Mouse (Mus musculus): Measurements from ENCODE around the gene Bnip3. TPM values are rescaled to one million over a fixed set of nuclear protein-coding genes. Genes with fewer than 3 reads are reported as not detected.

Bnip3 gene
- 121 and 133 TPM in 2 replicates for polyA plus RNA-seq (2016; fragmentation: Nextera tagmentation; extraction: Ambion mirVana)

DNA sequence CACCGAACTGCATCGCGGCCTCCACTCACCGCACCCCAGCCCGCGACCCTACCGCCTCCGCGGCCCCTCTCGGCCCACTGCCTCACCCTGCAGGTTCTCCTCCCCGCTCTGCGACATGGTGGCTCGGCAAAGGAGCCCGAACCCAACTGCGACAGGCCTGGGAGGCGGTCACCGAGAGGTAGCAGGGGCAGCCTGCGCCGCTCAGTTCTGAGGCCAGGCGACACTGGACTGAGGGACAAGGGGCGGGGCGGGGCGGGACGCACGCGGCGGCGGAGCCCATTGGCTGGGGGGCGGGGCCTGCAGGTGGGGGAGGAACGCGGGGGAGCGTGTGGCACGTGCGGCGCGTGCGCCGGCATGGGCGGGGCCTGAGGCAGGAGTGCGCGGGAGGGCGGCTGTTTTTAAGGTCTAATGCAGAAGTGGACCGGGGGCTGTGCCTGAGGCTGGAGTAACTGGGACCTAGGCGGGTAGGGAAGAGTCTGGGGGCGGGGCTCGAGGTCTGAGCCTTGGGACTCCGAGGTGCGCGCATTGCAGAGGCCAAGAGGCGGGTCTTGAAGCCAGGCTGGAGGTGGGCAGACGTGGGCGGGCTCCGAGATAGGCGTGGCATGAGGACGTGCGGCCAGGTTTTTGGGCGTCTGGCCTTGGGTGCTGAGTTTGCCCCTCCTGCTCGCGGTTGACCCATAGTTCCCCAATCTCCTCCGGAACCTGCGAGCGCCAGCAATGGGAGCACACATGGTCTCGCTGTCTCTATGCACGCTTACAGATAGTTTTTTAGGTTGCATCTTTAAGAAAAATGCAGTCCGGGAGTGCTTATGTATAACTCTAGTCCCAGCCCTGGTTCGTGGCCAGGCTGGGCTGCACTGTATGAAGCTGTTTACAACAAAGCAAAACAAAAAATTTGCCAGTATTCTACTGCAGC, at the start of gene Bnip3:
Gene Bnip3 (minus strand): TSS at position 243 of the 916 bp plus-strand sequence.
- peak within 1 kb of the TSS; percentile 96 for H3K27ac ChIP-seq (replicated peaks)
- no peaks in the 10 kb centered on the region for H3K27me3 ChIP-seq (replicated peaks; ENCODE audit: low read depth, poor library complexity, severe bottlenecking)
- peak; percentile 98 for DNase-seq (ENCODE audit: low spot score)
- peaks cover 7% of the 10 kb centered on the region for H3K36me3 ChIP-seq (replicated peaks)
- under 1% methylated on average over 66 of the region's 66 CpGs for WGBS
- H3K9me3 ChIP-seq, result no peaks in the 10 kb centered on the region
- H3K4me1 ChIP-seq, result peaks cover 49% of the 10 kb centered on the region
- peak within 1 kb of the TSS; percentile 92 for H3K4me3 ChIP-seq

DNA sequence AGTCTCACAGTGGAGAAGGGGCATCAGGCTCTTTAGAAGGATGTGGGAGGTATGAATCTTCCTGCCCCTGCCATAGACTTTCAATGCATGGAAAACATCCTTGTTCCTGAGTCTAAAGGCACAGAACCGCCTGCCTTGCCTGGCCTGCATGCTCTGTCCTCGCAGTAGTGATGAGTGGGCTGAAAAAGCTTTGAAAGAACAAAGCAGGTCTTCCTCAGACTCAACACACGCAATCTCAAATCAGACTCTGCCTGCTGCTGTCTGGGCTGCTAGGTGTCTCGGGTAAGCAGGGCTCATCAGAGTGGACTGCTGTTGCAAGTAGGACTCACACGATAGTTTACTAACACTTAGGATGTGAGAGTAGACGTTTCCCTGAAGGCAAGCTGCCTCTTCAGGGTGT, 47.8 kb upstream of the Bnip3 start:
- H3K27me3 ChIP-seq (replicated peaks; ENCODE audit: low read depth, poor library complexity, severe bottlenecking), result no peaks in the 10 kb centered on the region
- no peaks in the 10 kb centered on the region for H3K4me1 ChIP-seq
- H3K4me3 ChIP-seq, result no peak overlapping the region
- H3K27ac ChIP-seq (replicated peaks), result no peak overlapping the region
- no peaks in the 10 kb centered on the region for H3K36me3 ChIP-seq (replicated peaks)
- H3K9me3 ChIP-seq, result no peaks in the 10 kb centered on the region
- DNase-seq (ENCODE audit: low spot score), result no peak
- WGBS, result 80% methylated on average over 6 of the region's 6 CpGs

DNA sequence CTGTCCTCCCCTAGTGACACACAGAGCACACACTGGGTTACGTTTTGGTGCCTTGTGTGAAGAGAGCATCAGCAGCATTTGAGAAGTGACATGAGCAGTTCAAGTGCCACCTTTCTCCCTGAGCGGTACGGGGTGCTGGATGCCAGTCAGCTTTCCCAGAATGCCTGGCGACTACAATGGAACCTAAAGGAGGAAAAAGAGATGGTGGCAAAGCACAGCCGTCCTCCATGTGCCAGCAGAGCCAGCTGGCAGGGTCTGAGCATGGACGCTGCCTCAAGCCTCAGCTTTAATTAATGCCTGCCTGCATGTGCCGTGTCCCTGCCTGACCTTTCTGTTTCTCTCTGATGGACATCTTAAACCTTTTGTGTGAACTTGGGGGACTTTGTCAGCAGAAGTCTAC, 46.5 kb upstream of the Bnip3 start:
- Histone ChIP-seq H3K36me3 (replicated peaks) (no peaks in the 10 kb centered on the region), H3K4me1 (no peaks in the 10 kb centered on the region), H3K27ac (replicated peaks) (no peak overlapping the region), H3K27me3 (replicated peaks; ENCODE audit: low read depth, poor library complexity, severe bottlenecking) (no peaks in the 10 kb centered on the region), H3K4me3 (no peak overlapping the region), H3K9me3 (no peaks in the 10 kb centered on the region)
- 82% methylated on average over 7 of the region's 7 CpGs for WGBS
- DNase-seq (ENCODE audit: low spot score), result no peak

DNA sequence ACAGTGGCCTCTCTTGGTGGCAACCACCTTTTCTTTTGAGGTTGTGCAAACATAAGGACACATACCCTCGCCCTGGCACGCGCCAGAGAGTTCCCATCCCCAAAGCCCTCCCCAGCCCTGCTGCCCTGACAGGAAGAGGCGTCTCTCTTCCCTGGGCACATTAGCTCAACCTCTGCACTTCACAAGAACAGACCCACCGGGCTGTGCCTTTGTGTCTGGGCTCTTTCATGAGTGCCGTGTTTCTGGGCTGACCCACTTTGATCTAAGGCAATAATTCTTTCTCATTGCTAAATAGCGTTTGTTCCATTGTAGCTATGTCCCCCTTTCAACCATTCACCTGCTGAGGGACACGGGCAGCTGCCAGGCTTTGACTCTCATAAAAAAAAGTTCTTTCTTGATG, 39.0 kb upstream of the Bnip3 start:
- no peak for DNase-seq (ENCODE audit: low spot score)

DNA sequence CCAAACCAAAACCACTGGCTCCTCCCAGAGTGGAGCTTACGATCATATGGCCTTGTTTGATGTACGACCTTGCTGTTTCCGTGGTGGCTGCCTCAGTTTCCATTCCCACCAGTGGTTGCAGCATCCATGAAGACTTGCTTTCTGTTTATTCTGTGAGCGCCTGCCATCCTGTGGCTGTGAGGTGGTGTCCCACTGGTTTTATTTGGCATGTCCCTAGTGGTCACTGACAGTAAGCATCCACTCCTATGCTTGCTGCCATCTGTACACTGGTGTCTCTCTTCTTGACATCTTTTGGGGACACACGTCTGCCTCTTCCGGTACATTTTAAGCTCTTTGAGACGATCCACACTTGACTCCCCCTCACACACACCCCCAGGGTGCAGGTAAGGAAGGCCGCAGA, 38.4 kb upstream of the Bnip3 start:
- no peak overlapping the region for H3K4me3 ChIP-seq
- H3K27me3 ChIP-seq (replicated peaks; ENCODE audit: low read depth, poor library complexity, severe bottlenecking), result peaks cover 34% of the 10 kb centered on the region
- WGBS, result 89% methylated on average over 8 of the region's 8 CpGs
- no peaks in the 10 kb centered on the region for H3K9me3 ChIP-seq
- H3K4me1 ChIP-seq, result no peaks in the 10 kb centered on the region
- no peak for DNase-seq (ENCODE audit: low spot score)
- H3K36me3 ChIP-seq (replicated peaks), result no peaks in the 10 kb centered on the region
- no peak overlapping the region for H3K27ac ChIP-seq (replicated peaks)

More for the DNA sequence above, 39.0 kb upstream of the Bnip3 start:
- Histone ChIP-seq H3K9me3 (no peaks in the 10 kb centered on the region), H3K27me3 (replicated peaks; ENCODE audit: low read depth, poor library complexity, severe bottlenecking) (peaks cover 28% of the 10 kb centered on the region), H3K4me1 (no peaks in the 10 kb centered on the region), H3K4me3 (no peak overlapping the region), H3K36me3 (replicated peaks) (no peaks in the 10 kb centered on the region), H3K27ac (replicated peaks) (no peak overlapping the region)
- 73% methylated on average over 8 of the region's 8 CpGs for WGBS

- H3K27me3 ChIP-seq (replicated peaks; ENCODE audit: low read depth, poor library complexity, severe bottlenecking), result peaks cover 55% of the 10 kb centered on the region
- no peaks in the 10 kb centered on the region for H3K36me3 ChIP-seq (replicated peaks)
- 52% methylated on average over 3 of the region's 3 CpGs for WGBS
- H3K9me3 ChIP-seq, result no peaks in the 10 kb centered on the region
- DNase-seq (ENCODE audit: low spot score), result no peak
- no peak overlapping the region for H3K4me3 ChIP-seq
- peaks cover 6% of the 10 kb centered on the region for H3K4me1 ChIP-seq
- H3K27ac ChIP-seq (replicated peaks), result no peak overlapping the region
These were observed 36.3 kb upstream of the Bnip3 start for GRCm38 (mm10) chr7:138945668-138946067.

- 88% methylated on average over 1 of the region's 1 CpGs for WGBS
- H3K27me3 ChIP-seq (replicated peaks; ENCODE audit: low read depth, poor library complexity, severe bottlenecking), result peaks cover 88% of the 10 kb centered on the region
- H3K4me1 ChIP-seq, result peaks cover 14% of the 10 kb centered on the region
These were observed 33.0 kb upstream of the Bnip3 start for GRCm38 (mm10) chr7:138942301-138942700.

DNA sequence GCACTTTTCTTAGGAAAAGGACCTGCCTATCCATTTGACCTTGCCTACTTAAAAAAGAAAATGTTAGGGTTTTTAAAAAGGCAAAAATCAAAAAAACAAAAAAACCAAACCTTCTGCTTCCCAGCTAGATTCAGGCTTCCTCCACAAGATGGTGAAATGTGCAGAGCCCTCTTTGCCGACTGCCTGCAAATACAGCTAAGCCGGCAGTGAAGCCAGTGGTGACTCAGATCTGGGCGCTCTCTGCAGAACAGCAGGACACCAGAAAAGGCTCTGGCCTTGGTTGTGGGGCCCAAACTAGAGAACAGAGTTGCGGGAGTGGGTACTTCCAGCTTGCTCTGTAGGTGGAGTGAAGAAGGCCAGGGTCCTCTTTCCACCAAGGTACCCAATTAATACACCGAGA, 32.3 kb upstream of the Bnip3 start:
- WGBS, result 24% methylated on average over 5 of the region's 5 CpGs
- Histone ChIP-seq H3K4me1 (peaks cover 14% of the 10 kb centered on the region), H3K4me3 (no peak overlapping the region), H3K36me3 (replicated peaks) (no peaks in the 10 kb centered on the region), H3K27ac (replicated peaks) (no peak overlapping the region), H3K27me3 (replicated peaks; ENCODE audit: low read depth, poor library complexity, severe bottlenecking) (peaks cover 91% of the 10 kb centered on the region), H3K9me3 (no peaks in the 10 kb centered on the region)
- DNase-seq (ENCODE audit: low spot score), result no peak

More at GRCm38 (mm10) chr7:138942301-138942700, 33.0 kb upstream of the Bnip3 start:
- H3K36me3 ChIP-seq (replicated peaks), result no peaks in the 10 kb centered on the region
- no peaks in the 10 kb centered on the region for H3K9me3 ChIP-seq
- no peak for DNase-seq (ENCODE audit: low spot score)
- no peak overlapping the region for H3K4me3 ChIP-seq
- H3K27ac ChIP-seq (replicated peaks), result no peak overlapping the region

GRCm38 (mm10) chr7:138940612-138941461, 31.5 kb upstream of the Bnip3 start, which contains the start of gene Jakmip3:
Jakmip3 (plus strand) TSS chr7:138940730.
- Histone ChIP-seq H3K4me1 (peaks cover 14% of the 10 kb centered on the region), H3K36me3 (replicated peaks) (no peaks in the 10 kb centered on the region), H3K27ac (replicated peaks) (no peak within 1 kb of the TSS), H3K27me3 (replicated peaks; ENCODE audit: low read depth, poor library complexity, severe bottlenecking) (peaks cover 88% of the 10 kb centered on the region), H3K9me3 (no peaks in the 10 kb centered on the region), H3K4me3 (peak within 1 kb of the TSS; percentile 58)
- DNase-seq (ENCODE audit: low spot score), result peak; percentile 39
- WGBS, result under 1% methylated on average over 78 of the region's 78 CpGs

- WGBS, result 3% methylated on average over 17 of the region's 17 CpGs
- peaks cover 81% of the 10 kb centered on the region for H3K27me3 ChIP-seq (replicated peaks; ENCODE audit: low read depth, poor library complexity, severe bottlenecking)
- no peaks in the 10 kb centered on the region for H3K36me3 ChIP-seq (replicated peaks)
- no peak overlapping the region for H3K27ac ChIP-seq (replicated peaks)
- DNase-seq (ENCODE audit: low spot score), result peak; percentile 38
- no peaks in the 10 kb centered on the region for H3K9me3 ChIP-seq
- peaks cover 14% of the 10 kb centered on the region for H3K4me1 ChIP-seq
- H3K4me3 ChIP-seq, result peak overlapping the region; percentile 58
These were observed 30.9 kb upstream of the Bnip3 start for GRCm38 (mm10) chr7:138940256-138940611.

GRCm38 (mm10) chr7:138938991-138939390, 29.7 kb upstream of the Bnip3 start:
- no peak for DNase-seq (ENCODE audit: low spot score)
- peaks cover 14% of the 10 kb centered on the region for H3K4me1 ChIP-seq
- no peaks in the 10 kb centered on the region for H3K36me3 ChIP-seq (replicated peaks)
- H3K27me3 ChIP-seq (replicated peaks; ENCODE audit: low read depth, poor library complexity, severe bottlenecking), result peaks cover 69% of the 10 kb centered on the region
- 82% methylated on average over 7 of the region's 7 CpGs for WGBS
- no peaks in the 10 kb centered on the region; the same call in 1 of the 2 replicates for H3K9me3 ChIP-seq
- no peak overlapping the region for H3K27ac ChIP-seq (replicated peaks)
- H3K4me3 ChIP-seq, result no peak overlapping the region

DNA sequence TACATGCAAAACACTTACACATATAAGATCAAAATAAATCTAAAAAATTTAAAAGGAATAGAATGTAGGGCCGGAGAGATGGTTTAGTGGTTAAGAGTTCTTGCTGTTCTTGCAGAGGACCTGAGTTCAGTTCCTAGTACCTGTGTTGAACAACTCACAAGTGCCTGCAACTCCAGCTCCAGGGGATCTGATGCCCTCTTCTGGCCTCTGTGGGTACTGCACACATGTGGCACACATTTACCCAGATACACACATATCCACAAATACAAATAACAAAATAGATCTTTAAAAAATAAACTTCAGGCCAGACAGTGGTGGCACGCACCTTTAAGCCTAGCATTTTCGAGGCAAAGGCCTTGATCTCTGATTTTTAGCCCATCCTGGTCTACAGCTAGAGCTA, 25.2 kb upstream of the Bnip3 start:
- H3K27me3 ChIP-seq (replicated peaks; ENCODE audit: low read depth, poor library complexity, severe bottlenecking), result peaks cover 24% of the 10 kb centered on the region
- H3K27ac ChIP-seq (replicated peaks), result no peak overlapping the region
- WGBS, result 87% methylated on average over 3 of the region's 3 CpGs
- no peaks in the 10 kb centered on the region for H3K4me1 ChIP-seq
- no peak overlapping the region for H3K4me3 ChIP-seq
- no peaks in the 10 kb centered on the region; the same call in 1 of the 2 replicates for H3K9me3 ChIP-seq
- H3K36me3 ChIP-seq (replicated peaks), result no peaks in the 10 kb centered on the region
- DNase-seq (ENCODE audit: low spot score), result no peak

All from embryonic facial prominence, embryonic 10.5 days (tissue).